Mouse (Mus musculus) lung, postnatal 0 days (tissue): ENCODE measurements around the gene Atp6v1g3.

Experiments used
- CTCF ChIP-seq: IDR thresholded peaks from 2 replicates; pipeline ENCODE4 v1.5.1; 2016; ENCODE audit warnings: antibody characterized with exemption, mild to moderate bottlenecking
- EP300 ChIP-seq: IDR thresholded peaks from 2 replicates; pipeline ENCODE4 v1.6.1; 2016; ENCODE audit warnings: antibody characterized with exemption, mild to moderate bottlenecking, control low read depth

DNA sequence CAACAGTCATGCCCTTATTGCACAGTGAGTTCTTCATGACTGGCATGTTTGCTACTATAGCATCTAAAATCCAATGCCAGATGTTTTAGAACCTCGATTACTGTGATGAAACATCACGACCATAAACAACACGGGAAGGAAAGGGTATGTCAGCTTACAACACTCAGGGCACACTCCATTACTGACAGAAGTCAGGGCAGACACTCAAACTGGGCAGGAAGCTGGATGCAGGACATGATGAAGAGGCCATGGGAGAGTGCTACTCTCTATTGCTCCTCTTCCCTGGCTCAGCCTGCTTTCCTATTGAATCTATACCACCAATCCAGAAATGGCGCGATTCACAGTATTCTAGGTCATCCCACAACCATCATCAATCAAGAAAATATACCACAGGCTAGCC is 28.4 kb downstream of the Atp6v1g3 start:
- TF ChIP-seq CTCF = no peak
- no peak for TF ChIP-seq EP300
